Mouse (Mus musculus): ENCODE data around the gene Rab26.

- TF ChIP-seq CTCF (IDR thresholded peaks at IDR 0.05; ENCODE audit: low read depth) (no peak), EP300 (optimal IDR thresholded peaks at IDR 0.05) (no peak)
These were observed 27.6 kb upstream of the Rab26 start for GRCm38 (mm10) chr17:24561592-24561991.

Data from stomach, postnatal 0 days (tissue).